Mouse (Mus musculus) activated CD4-positive, CD25-positive, alpha-beta regulatory T cell, adult 4 months (primary cell): ENCODE results near the gene Vmn2r85. TPM values are rescaled to one million over a fixed set of nuclear protein-coding genes. Genes with fewer than 3 reads are reported as not detected.
"Not testable (repeated sequence)": the region's sequence is repeated elsewhere in the genome, so short reads cannot be mapped to it uniquely, and the experiment has no call there.

ENCODE experiments used
- ATAC-seq: one replicate; pipeline ENCODE4 v1.8.0; 2017
- polyA plus RNA-seq, 2 experiments: library from polyadenylated mRNA; unstranded; fragments of 100-300 nt; shearing (Covaris generic); gene quantifications; one replicate each; pipeline ENCODE4 v1.2.1; 2017

Gene Vmn2r85
- polyA plus RNA-seq = under 1 TPM; 0.10 to 0.34 TPM

- not testable (repeated sequence) for ATAC-seq
Observed at GRCm38 (mm10) chr10:130429603-130430002, at the start of gene Vmn2r85. Gene Vmn2r85, minus strand, starts transcription at chr10:130429703.

DNA sequence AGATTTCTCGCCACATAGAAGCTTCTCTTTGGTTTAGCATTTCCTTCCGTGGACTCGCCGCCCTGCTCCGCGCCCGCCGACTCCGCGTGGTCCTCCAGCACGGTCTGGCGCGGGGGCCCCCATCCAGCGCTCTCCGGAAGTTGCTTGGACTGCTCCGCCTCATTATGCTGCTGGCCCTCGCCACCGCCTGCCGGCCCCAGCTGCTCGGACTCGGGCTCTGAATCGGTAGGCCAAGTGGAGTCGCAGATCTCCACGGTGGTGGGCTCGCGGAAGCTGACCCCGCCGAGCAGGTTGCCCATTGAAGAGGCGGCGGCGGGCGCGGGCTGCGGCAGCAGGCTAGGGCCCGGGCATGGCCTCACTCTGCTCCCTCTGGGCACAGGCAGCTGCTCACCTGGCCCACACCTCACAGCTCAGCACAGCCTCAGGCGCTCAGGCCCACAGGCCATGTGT is 40.8 kb upstream of the Vmn2r85 start:
- ATAC-seq = no peak

- ATAC-seq = not testable (repeated sequence)
Observed at GRCm38 (mm10) chr10:130455950-130456349, 26.4 kb upstream of the Vmn2r85 start, which contains the start of gene Vmn2r86. Gene Vmn2r86, minus strand, starts transcription at chr10:130456050.

DNA sequence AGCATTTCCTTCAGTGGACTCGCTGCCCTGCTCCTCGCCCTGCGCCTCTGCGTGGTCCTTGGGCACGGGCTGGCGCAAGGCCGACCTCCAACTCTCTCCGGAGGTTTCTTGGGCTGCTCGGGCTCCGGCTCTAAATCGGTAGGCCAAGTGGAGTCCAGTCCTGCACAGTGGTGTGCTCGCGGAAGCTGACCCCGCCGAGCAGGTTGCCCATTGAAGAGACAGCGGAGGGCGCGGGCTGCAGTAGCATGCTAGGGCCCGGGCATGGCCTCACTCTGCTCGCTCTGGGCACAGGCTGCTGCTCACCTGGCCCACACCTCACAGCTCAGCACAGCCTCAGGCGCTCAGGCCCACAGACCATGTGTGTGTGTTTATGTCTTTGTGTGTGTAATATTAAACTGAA is 15.3 kb upstream of the Vmn2r85 start:
- no peak for ATAC-seq

- ATAC-seq = not testable (repeated sequence)
Observed at GRCm38 (mm10) chr10:130434185-130434898, 4.8 kb upstream of the Vmn2r85 start.

DNA sequence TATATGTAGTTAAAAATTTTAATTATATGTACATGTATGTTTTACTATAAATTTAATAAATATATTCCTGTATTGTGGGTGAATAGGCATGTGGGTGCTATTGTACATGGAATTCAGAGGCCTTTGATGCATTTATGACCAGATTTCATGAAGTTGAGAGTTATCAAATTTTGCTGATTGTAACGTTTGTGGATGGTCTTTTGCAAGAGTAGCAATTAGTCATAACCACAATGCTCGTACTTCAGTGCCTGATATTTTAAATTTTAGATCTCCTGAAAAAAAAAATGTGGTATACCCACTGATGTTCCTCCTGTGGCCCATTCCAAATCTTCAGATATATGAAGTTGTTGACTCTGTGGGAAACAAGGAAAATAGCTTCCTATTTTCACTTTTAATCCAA is 7.1 kb downstream of the Vmn2r85 start:
- ATAC-seq = not testable (repeated sequence)

GRCm38 (mm10) chr10:130420401-130420800 is 9.1 kb downstream of the Vmn2r85 start:
- ATAC-seq = no peak

GRCm38 (mm10) chr10:130419954-130420353 is 9.5 kb downstream of the Vmn2r85 start:
- not testable (repeated sequence) for ATAC-seq

GRCm38 (mm10) chr10:130416352-130416751 is 13.2 kb downstream of the Vmn2r85 start:
- not testable (repeated sequence) for ATAC-seq

DNA sequence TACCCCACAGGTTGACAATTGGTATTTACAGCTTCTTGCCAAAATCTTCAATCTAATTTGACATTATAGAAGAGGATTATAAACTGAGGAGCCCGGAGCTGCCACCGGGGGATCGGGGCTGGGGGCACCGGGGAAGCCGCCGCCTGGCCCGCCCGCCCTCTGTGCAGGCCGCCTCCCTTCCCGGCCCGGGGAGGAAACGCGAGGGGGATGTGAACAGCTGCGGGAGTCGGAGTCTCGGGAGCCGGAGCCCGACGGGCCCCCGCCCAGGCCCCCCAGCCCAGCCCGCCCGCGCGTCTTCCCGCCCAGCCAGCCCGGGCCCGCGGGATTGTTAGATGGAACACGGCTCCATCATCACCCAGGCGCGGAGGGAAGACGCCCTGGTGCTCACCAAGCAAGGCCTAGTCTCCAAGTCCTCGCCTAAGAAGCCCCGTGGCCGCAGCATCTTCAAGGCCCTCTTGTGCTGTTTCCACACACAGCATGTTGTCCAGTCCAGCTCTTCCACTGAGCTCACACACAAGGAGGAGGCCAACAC is 17.3 kb downstream of the Vmn2r85 start:
- ATAC-seq = not testable (repeated sequence)

DNA sequence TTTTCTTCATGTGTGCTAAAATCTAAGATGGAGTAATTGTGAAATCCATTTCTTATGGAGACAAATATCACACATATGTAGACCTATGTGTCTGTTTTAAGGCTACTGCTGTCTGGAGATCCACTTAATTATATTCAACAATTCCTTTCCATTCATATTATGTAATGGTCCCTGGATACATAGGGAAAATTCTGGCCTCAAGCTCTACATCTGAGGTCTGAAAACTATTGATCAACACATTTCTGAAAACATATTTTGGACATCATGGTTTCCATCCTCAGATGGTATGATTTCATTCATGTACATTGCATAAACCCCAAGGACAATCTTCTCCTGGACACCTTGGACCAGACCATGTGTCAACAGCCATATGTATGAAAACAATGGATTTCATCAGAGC is 35.3 kb downstream of the Vmn2r85 start, which contains the start of gene Vmn2r84:
TSS of gene Vmn2r84 (minus strand) at position 101 of the 400 bp plus-strand sequence.
- no peak for ATAC-seq

GRCm38 (mm10) chr10:130375145-130375544 is 54.4 kb downstream of the Vmn2r85 start:
- ATAC-seq = no peak

DNA sequence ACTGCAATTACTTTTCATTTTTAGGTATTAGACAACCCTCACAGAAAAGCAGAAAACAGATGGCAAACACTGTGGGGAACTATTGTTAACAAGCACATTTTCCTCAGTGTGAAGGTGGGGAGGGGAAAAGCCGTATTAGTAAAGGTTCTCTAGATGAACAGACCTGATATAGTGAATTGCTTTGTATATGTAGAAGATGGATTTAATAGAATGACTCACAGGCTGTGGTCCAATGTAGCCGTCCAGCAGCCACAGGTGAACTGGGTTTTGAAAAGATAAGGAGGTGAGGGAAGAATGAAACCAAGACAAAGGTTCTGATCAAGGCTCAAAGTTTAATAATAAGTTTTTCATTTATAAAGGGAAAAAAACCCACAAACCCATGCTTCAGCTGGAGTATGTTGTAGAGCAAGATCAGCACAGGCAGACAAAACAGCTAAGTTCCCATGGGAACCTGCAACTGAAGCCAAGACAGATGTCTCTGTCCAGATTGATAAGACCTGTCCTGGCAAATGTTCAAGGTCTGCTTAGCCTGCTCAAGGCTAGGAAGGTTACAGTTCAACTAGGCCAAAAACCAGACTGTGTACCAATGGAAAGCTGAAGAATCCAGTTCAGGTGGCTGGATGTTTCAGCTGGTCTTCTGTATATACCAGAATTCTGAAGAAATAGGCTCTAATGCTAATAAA is 56.9 kb downstream of the Vmn2r85 start:
- no peak for ATAC-seq

DNA sequence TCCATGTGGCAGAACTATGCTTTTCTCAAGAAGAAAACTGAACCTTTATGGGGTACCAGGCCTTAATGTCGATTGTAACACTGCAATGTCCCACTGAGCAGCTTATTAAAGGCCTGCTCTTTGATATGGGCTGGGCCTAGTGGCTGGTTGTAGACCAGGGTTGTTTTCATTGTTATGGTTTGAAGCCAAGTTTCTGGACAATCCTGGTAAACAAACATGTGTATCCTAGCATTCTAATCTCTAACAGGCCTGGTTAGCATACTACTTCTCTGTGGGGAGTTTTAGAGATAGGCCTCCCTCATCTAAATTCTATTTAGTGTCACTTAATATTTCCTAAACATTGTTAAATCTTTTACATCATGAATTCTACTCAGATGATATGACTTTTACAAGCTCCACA is 57.9 kb downstream of the Vmn2r85 start:
- ATAC-seq = no peak

- no peak for ATAC-seq
Observed at GRCm38 (mm10) chr10:130370005-130370682, 59.4 kb downstream of the Vmn2r85 start.

DNA sequence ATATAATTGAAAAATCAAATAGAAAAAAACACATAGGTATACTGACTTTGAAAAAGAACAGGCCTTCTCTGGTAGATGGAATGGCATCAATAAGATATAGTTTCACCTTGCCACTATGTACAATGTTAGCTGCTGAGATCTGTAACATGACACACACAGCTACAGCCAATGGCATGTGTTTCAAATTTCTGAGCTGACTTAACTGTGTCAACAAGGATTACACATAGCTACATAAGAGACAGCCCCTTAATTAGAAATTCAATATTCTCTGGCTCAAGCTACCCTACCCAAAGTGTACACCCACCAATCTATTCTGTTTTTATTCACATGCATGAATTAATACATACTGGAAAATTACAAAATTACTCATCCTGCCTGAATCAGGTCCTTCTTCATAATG is 61.1 kb downstream of the Vmn2r85 start:
- ATAC-seq = no peak

DNA sequence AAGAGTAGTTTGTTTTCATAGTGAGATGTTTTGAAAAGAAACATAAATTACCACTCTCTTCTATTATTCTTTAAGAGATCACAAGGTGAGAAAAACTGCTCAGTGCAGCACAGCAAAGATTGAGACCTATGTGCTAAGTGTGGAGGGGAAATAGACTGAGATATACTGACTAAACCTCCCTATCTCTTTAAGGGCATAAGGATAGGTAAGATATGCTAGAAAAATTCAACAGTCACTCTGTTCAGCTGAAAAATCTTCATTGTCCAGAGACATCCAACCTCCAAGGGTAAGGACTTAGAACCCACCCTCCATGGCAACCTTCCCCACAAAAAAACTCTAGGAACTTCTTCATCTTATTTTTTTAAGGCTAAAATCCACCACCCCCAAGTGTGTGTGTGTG is 64.7 kb downstream of the Vmn2r85 start:
- no peak for ATAC-seq

Other genes with a start within 250 kb of the Vmn2r85 start
- gene Olfr826, start 245.5 kb downstream of the Vmn2r85 start, polyA plus RNA-seq = under 1 TPM in 1 of 2 experiments, not detected in 1; 0.12 TPM
- not detected for gene Olfr827, start 215.3 kb downstream of the Vmn2r85 start, polyA plus RNA-seq
- under 1 TPM in 1 of 2 experiments, not detected in 1; 0.14 TPM for gene Neurod4, start 149.5 kb downstream of the Vmn2r85 start, polyA plus RNA-seq
- gene Tespa1, start 106.8 kb downstream of the Vmn2r85 start, polyA plus RNA-seq = 100 to 1,000 TPM; 277 to 337 TPM
- 1 to 10 TPM; 1.2 to 2.3 TPM for gene Vmn2r84, start 35.4 kb downstream of the Vmn2r85 start, polyA plus RNA-seq
- gene Vmn2r86, start 26.3 kb upstream of the Vmn2r85 start, polyA plus RNA-seq = under 1 TPM in 1 of 2 experiments, not detected in 1; 0.09 TPM
- gene Vmn2r87, start 67.7 kb upstream of the Vmn2r85 start, polyA plus RNA-seq = not detected